Mouse (Mus musculus): ENCODE measurements around the gene Nrp2.

GRCm38 (mm10) chr1:62833356-62833755, 130.3 kb downstream of the Nrp2 start:
- TF ChIP-seq CTCF (conservative IDR thresholded peaks at IDR 0.05; ENCODE audit: insufficient read depth, insufficient read length, low read depth, low read length) (no peak), POLR2A (IDR thresholded peaks at IDR 0.05; ENCODE audit: low read depth, low read length) (no peak)

Data from kidney, adult 2 months (tissue).